Mouse (Mus musculus) forebrain, embryonic 16.5 days (tissue): ENCODE data around the gene Ubr7. TPM values are rescaled to one million over a fixed set of nuclear protein-coding genes. Genes with fewer than 3 reads are reported as not detected.

ENCODE experiments used
- ATAC-seq: fragments of 200-750 bp; cut with Nextera tagmentation; 2 replicates; pipeline ENCODE4 v1.8.0; 2017; ENCODE audit warnings: mild to moderate bottlenecking, moderate library complexity
- H3K27ac ChIP-seq: fragments of 300-500 bp; sonication (generic); 2 replicates; pipeline ENCODE4 v1.5.1; 2014; ENCODE audit warnings: low read length, control low read depth
- H3K27me3 ChIP-seq: fragments of 300-500 bp; sonication (generic); replicated peaks from 2 replicates; pipeline ENCODE4 v1.6.1; 2014; ENCODE audit warnings: low read length; ENCODE audit not compliant: control insufficient read depth, insufficient read depth
- H3K36me3 ChIP-seq: fragments of 300-500 bp; sonication (generic); 2 replicates; pipeline ENCODE4 v1.6.1; 2014; ENCODE audit not compliant: control insufficient read depth, insufficient read depth
- H3K4me1 ChIP-seq: fragments of 300-500 bp; sonication (generic); replicated peaks from 2 replicates; pipeline ENCODE4 v1.6.1; 2014; ENCODE audit warnings: low read length; ENCODE audit not compliant: control insufficient read depth, insufficient read depth
- H3K4me2 ChIP-seq: fragments of 300-500 bp; sonication (generic); 2 replicates; pipeline ENCODE4 v1.6.1; 2014; ENCODE audit warnings: mild to moderate bottlenecking, low read length, control low read depth
- H3K4me3 ChIP-seq: fragments of 300-500 bp; sonication (generic); replicated peaks from 2 replicates; pipeline ENCODE4 v1.5.1; 2014; ENCODE audit warnings: mild to moderate bottlenecking, low read length, control low read depth
- H3K9ac ChIP-seq: fragments of 300-500 bp; sonication (generic); replicated peaks from 2 replicates; pipeline ENCODE4 v1.6.1; 2014; ENCODE audit warnings: low read depth, low read length, control low read depth
- H3K9me3 ChIP-seq: fragments of 300-500 bp; sonication (generic); 2 replicates; pipeline ENCODE4 v1.6.1; 2016; ENCODE audit warnings: low read length; ENCODE audit not compliant: control insufficient read depth
- WGBS: fragments of 180-500 bp; shearing (Covaris S2); extraction: QIAGEN DNeasy Blood & Tissue Kit; methylation state at CpG from one replicate; pipeline ENCODE4 v1.1.7; 2014; 5-methylcytosine and 5-hydroxymethylcytosine counted together
- polyA plus RNA-seq: library from polyadenylated mRNA; unstranded; fragments of >200 nt; fragmentation: Nextera tagmentation; extraction: Ambion mirVana; gene quantifications from 2 replicates; pipeline ENCODE4 v1.2.1, GENCODE M21; 2015

Gene Ubr7
- polyA plus RNA-seq, 1 experiment from 2014 or later, result 43.1 TPM

GRCm38 (mm10) chr12:102758936-102759335 is 1.2 kb downstream of the Ubr7 start:
- Histone ChIP-seq H3K36me3 (peaks cover 8% of the 10 kb centered on the region), H3K9ac (peak overlapping the region; percentile 80), H3K27ac (no peak overlapping the region), H3K9me3 (no peaks in the 10 kb centered on the region), H3K27me3 (no peaks in the 10 kb centered on the region), H3K4me3 (peak overlapping the region; percentile 91), H3K4me1 (peaks cover 27% of the 10 kb centered on the region), H3K4me2 (peak overlapping the region; percentile 98)
- no peak for ATAC-seq
- 1% methylated on average over 5 of the region's 5 CpGs for WGBS

- H3K4me2 ChIP-seq, result no peak overlapping the region
- peaks cover 21% of the 10 kb centered on the region for H3K36me3 ChIP-seq
- H3K9ac ChIP-seq, result no peak overlapping the region
- H3K4me3 ChIP-seq, result no peak overlapping the region
- no peaks in the 10 kb centered on the region for H3K27me3 ChIP-seq
- no peak overlapping the region for H3K27ac ChIP-seq
- ATAC-seq, result no peak
- 90% methylated on average over 3 of the region's 3 CpGs for WGBS
- H3K9me3 ChIP-seq, result no peaks in the 10 kb centered on the region
- peaks cover 17% of the 10 kb centered on the region for H3K4me1 ChIP-seq
These were observed 3.9 kb downstream of the Ubr7 start for GRCm38 (mm10) chr12:102761668-102762067.

- H3K4me1 ChIP-seq, result peaks cover 10% of the 10 kb centered on the region
- H3K27ac ChIP-seq, result no peak overlapping the region
- H3K4me3 ChIP-seq, result no peak overlapping the region
- ATAC-seq, result no peak
- no peaks in the 10 kb centered on the region for H3K9me3 ChIP-seq
- peaks cover 27% of the 10 kb centered on the region for H3K36me3 ChIP-seq
- no peak overlapping the region for H3K4me2 ChIP-seq
- H3K9ac ChIP-seq, result no peak overlapping the region
- H3K27me3 ChIP-seq, result no peaks in the 10 kb centered on the region
These were observed 5.9 kb downstream of the Ubr7 start for GRCm38 (mm10) chr12:102763696-102764095.

- H3K9ac ChIP-seq, result no peak overlapping the region
- H3K27me3 ChIP-seq, result no peaks in the 10 kb centered on the region
- peaks cover 47% of the 10 kb centered on the region for H3K36me3 ChIP-seq
- 95% methylated on average over 4 of the region's 4 CpGs for WGBS
- H3K4me1 ChIP-seq, result no peaks in the 10 kb centered on the region
- no peak overlapping the region for H3K4me3 ChIP-seq
- no peak for ATAC-seq
- no peak overlapping the region for H3K4me2 ChIP-seq
- no peak overlapping the region for H3K27ac ChIP-seq
- peaks cover 3% of the 10 kb centered on the region; the same call in 1 of the 2 replicates for H3K9me3 ChIP-seq
These were observed 11.2 kb downstream of the Ubr7 start for GRCm38 (mm10) chr12:102769000-102769399.

- Histone ChIP-seq H3K36me3 (peaks cover 47% of the 10 kb centered on the region), H3K4me2 (no peak overlapping the region), H3K9ac (no peak overlapping the region), H3K9me3 (peaks cover 3% of the 10 kb centered on the region; the same call in 1 of the 2 replicates), H3K4me3 (no peak overlapping the region), H3K4me1 (no peaks in the 10 kb centered on the region), H3K27me3 (no peaks in the 10 kb centered on the region), H3K27ac (no peak overlapping the region)
- WGBS, result 98% methylated on average over 8 of the region's 8 CpGs
- no peak for ATAC-seq
These were observed 13.8 kb downstream of the Ubr7 start for GRCm38 (mm10) chr12:102771601-102772000.

- Histone ChIP-seq H3K4me1 (no peaks in the 10 kb centered on the region), H3K27ac (no peak overlapping the region), H3K4me2 (no peak overlapping the region), H3K9ac (no peak overlapping the region), H3K36me3 (peaks cover 47% of the 10 kb centered on the region), H3K9me3 (peaks cover 3% of the 10 kb centered on the region; the same call in 1 of the 2 replicates), H3K4me3 (no peak overlapping the region), H3K27me3 (no peaks in the 10 kb centered on the region)
- no peak for ATAC-seq
- WGBS, result 95% methylated on average over 5 of the region's 5 CpGs
These were observed 14.9 kb downstream of the Ubr7 start for GRCm38 (mm10) chr12:102772676-102773075.

- Histone ChIP-seq H3K9me3 (peaks cover 3% of the 10 kb centered on the region; the same call in 1 of the 2 replicates), H3K36me3 (peaks cover 28% of the 10 kb centered on the region), H3K27me3 (no peaks in the 10 kb centered on the region), H3K4me2 (no peak overlapping the region), H3K27ac (no peak overlapping the region), H3K9ac (no peak overlapping the region), H3K4me1 (no peaks in the 10 kb centered on the region), H3K4me3 (no peak overlapping the region)
- ATAC-seq, result no peak
- WGBS, result 90% methylated on average over 14 of the region's 14 CpGs
These were observed 18.3 kb downstream of the Ubr7 start for GRCm38 (mm10) chr12:102776035-102776434.

- no peak overlapping the region for H3K4me3 ChIP-seq
- H3K27me3 ChIP-seq, result no peaks in the 10 kb centered on the region
- peaks cover 15% of the 10 kb centered on the region for H3K36me3 ChIP-seq
- WGBS, result 85% methylated on average over 5 of the region's 5 CpGs
- no peaks in the 10 kb centered on the region for H3K9me3 ChIP-seq
- H3K4me1 ChIP-seq, result no peaks in the 10 kb centered on the region
- no peak overlapping the region for H3K9ac ChIP-seq
- ATAC-seq, result no peak
- no peak overlapping the region for H3K27ac ChIP-seq
- H3K4me2 ChIP-seq, result no peak overlapping the region
These were observed 20.4 kb downstream of the Ubr7 start for GRCm38 (mm10) chr12:102778151-102778550.

- no peaks in the 10 kb centered on the region for H3K9me3 ChIP-seq
- H3K27me3 ChIP-seq, result no peaks in the 10 kb centered on the region
- no peak overlapping the region for H3K27ac ChIP-seq
- no peak for ATAC-seq
- no peaks in the 10 kb centered on the region for H3K4me1 ChIP-seq
- no peak overlapping the region for H3K9ac ChIP-seq
- H3K4me3 ChIP-seq, result no peak overlapping the region
- H3K36me3 ChIP-seq, result peaks cover 11% of the 10 kb centered on the region
- 59% methylated on average over 3 of the region's 3 CpGs for WGBS
- no peak overlapping the region for H3K4me2 ChIP-seq
These were observed 21.7 kb downstream of the Ubr7 start for GRCm38 (mm10) chr12:102779452-102779851.

GRCm38 (mm10) chr12:102782841-102783240 is 25.1 kb downstream of the Ubr7 start:
- H3K4me1 ChIP-seq, result no peaks in the 10 kb centered on the region
- no peak overlapping the region for H3K9ac ChIP-seq
- no peak for ATAC-seq
- no peak overlapping the region for H3K4me2 ChIP-seq
- no peak overlapping the region for H3K4me3 ChIP-seq
- H3K27me3 ChIP-seq, result no peaks in the 10 kb centered on the region
- WGBS, result 96% methylated on average over 5 of the region's 5 CpGs
- H3K9me3 ChIP-seq, result no peaks in the 10 kb centered on the region
- H3K36me3 ChIP-seq, result peaks cover 18% of the 10 kb centered on the region; the same call in 1 of the 2 replicates
- H3K27ac ChIP-seq, result no peak overlapping the region
